Mouse (Mus musculus) E14TG2a.4 (cell line): ENCODE results near the gene Crybg1.

ENCODE experiments used
- CTCF ChIP-seq: conservative IDR thresholded peaks from 2 replicates; pipeline ENCODE4 v1.5.1; 2014; ENCODE audit warnings: low read length
- POU5F1 ChIP-seq: IDR thresholded peaks from 2 replicates; pipeline ENCODE4 v1.6.1; 2014; ENCODE audit warnings: low read length, borderline replicate concordance

DNA sequence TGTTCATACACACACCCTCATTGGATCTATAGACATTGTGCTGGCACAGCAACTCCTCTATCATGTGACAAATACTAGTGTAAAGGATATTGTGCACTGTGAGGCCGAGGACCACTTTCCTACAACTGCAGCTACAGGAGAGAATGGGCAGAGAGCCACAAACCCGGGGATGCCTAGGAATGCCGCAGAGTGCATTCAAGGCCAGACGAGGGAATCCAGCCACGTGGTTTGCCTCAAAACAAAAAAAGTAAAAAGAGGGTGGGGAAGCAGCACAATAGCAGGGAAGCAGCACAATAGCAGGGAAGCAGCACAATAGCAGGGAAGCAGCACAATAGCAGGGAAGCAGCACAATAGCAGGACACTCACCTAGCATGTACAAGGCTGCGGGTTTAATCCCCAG lies 155.5 kb downstream of the Crybg1 start:
- TF ChIP-seq CTCF: no peak
- TF ChIP-seq POU5F1: no peak
